Mouse (Mus musculus) gastrocnemius, postnatal 10 days (tissue): ENCODE results near the gene Il20rb. TPM values are rescaled to one million over a fixed set of nuclear protein-coding genes. Genes with fewer than 3 reads are reported as not detected.

Experiments used
- DNase-seq: peaks from one replicate; pipeline ENCODE4 v3.0.0; 2021; ENCODE audit warnings: mixed read lengths
- total RNA-seq, 2 experiments: library from RNA; stranded (reverse); gene quantifications; 2 replicates each; pipeline ENCODE4 v1.2.3; 2021

The Il20rb gene
- total RNA-seq, 2 experiments from 2014 or later = 2.9 to 3.9 TPM

DNA sequence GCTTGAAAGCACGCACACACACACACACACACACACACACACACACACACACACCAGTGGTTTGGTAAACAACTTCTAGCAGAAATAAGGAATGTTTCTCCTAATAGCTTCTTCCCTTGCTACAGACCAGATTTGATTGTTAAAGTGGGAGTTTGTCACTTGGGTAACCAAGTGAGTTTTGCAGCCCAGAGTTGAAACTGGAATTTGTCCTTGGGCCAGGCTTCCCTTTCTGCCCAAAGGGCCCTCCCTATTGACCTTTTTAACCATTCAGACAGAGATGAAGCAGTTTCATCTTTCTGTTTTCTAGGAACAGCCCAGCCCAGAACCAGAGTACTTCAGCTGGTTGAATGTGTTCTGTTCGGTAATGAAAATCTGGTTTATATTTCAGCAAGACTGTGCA lies 55.7 kb downstream of the Il20rb start:
- DNase-seq = no peak

DNA sequence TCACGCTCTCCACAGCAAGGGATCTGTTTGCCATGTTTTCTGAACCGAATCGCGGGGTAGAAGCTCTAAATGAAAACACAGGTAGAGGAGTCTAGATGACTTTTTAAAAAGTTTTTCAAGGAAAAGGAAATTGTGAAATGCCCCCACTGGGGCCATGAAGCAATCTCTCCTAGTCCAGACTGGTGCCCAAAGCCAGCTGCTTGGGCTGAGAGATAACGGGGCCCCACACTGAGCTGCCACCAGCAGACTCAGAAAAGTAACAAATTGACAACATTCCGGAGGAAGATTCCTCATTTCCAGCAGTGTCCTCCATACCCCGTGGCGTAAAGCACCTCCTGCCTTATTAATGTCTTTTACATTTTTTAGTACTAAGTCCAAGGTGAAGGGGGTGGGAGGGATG lies 66.9 kb downstream of the Il20rb start:
- no peak for DNase-seq

DNA sequence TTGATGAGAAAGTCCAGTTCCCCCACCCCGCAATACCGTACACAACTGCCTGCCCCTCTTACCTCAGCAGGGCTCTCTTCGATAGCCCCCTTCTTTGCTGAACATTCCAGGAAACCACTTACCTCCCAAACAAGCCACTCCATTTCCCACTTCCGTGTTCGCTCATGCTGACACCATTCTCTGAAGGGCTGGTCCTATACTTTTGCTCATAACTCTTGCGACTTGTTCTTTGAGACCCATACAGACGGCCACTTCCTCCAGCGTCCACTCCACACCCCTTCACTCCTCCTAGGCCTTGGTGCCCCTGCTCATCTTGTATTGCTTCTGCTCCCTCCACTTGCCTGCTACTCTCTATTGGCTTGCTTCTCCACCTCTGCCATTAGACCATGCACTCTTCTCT lies 67.5 kb downstream of the Il20rb start:
- no peak for DNase-seq

DNA sequence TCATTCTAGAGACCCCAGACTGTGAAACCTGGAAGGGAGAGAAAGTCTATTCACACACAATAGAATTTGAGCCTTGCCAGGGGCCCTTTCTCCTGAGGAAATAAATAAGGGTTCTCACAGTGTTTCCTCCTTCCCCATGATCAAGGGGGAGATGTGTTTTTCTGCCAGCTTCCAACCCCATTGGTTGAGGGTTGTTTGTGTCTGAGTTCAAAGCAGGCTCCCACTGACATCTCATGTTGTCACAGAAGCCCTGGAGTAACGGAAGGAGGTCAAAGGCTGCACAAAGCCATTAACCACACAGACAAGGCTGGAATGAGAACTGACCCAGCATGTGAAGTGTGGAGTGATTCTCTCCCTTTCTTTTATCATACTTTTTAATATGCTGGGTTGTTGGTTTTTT lies 69.8 kb downstream of the Il20rb start:
- no peak for DNase-seq

DNA sequence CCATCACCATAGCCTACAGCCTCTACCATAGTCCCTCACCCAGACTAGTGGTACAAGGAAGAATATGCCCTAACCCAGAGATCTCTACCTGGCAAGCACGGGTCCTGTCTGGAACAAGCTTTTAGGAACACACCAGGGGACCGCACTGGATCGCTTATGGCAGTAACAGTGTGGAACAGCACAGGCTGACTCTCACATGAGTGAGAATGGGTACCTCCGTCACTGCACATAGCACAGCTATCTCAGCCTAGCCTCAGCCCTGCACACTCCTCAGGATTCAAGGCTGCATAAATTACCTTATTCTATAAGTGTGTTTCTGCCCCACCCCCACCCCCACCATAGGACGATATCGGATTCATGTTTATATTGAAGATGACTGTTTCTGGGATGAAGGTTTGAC lies 70.3 kb downstream of the Il20rb start:
- no peak for DNase-seq

DNA sequence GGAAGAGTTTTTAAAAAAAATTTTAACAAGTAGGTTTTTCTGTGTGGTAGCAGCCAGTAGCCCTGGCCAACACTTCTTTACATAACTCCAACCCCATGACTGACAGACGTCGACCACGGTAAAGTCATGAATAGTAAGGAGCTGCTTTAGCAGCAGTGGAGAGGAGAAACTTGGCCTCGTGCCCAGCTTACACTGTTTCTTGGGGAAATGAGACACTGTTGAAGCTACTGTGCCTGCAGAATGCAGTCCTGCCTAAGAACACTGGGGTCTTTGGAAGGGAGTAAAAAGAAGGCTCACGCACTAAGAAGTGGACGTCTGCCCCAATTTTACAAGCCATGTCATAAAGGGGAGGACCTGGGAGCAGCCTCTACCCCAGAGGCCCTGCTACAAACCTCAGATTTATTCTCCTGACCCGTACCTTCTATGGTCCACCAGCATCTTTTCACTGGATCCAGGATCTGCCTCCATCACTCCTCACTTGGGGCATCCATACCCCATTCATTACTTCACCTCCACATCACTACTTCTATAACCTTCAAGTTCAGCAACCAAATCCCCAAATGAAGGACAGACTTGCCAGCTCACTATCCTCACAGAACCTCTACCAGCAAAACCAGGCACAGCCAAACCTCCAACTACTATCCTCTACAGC lies 71.1 kb downstream of the Il20rb start:
- peak; percentile 52 for DNase-seq

Other genes with a start within 250 kb of the Il20rb start
- gene Nck1, start 59.3 kb upstream of the Il20rb start, total RNA-seq = 10 to 100 TPM; 35.9 to 39.7 TPM
- gene Slc35g2, start 84.3 kb upstream of the Il20rb start, total RNA-seq = under 1 TPM; 0.68 to 0.70 TPM
- 10 to 100 TPM; 33.5 to 43.0 TPM for gene Stag1, start 111.0 kb upstream of the Il20rb start, total RNA-seq